Mouse (Mus musculus): ENCODE results near the gene Cngb1. TPM values are rescaled to one million over a fixed set of nuclear protein-coding genes. Genes with fewer than 3 reads are reported as not detected.

Cngb1 gene
- total RNA-seq (2021) = under 1 TPM; 0.27 to 0.51 TPM
- long read RNA-seq, experiment 1 = 0 reads
- long read RNA-seq, experiment 2, partial matches to known transcripts = 1 of 1 reads
- long read RNA-seq, experiment 2, other reads (novel, unspliced or antisense) = 0 of 1 reads

DNA sequence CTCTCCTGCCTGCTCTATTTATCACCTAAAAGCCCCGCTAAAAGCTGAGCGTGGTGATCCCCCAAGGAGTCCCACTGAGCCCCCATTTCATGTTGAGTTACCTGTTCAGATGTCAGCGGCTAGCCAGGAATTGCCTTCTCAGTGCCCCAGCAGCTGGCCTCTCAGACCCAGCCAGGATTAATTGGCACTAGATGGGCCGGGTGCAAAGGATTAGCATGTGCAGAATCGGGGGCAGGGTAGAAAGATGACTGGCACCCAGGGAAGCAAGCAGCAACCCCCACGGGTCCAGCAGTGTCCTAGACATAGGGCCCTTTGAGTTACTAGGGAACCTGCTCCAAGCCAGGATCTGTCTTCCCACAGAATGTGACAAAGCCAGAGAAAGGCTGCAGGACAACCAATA, at the start of gene Cngb1:
Gene Cngb1 (minus strand): TSS at position 155 of the 400 bp plus-strand sequence.
- DNase-seq = no peak
- intact Hi-C loops (cut with DNase I) = loop anchor here (10.0 kb wide), 1 partner anchor 212 kb away; no protein-coding TSS in a partner anchor

DNA sequence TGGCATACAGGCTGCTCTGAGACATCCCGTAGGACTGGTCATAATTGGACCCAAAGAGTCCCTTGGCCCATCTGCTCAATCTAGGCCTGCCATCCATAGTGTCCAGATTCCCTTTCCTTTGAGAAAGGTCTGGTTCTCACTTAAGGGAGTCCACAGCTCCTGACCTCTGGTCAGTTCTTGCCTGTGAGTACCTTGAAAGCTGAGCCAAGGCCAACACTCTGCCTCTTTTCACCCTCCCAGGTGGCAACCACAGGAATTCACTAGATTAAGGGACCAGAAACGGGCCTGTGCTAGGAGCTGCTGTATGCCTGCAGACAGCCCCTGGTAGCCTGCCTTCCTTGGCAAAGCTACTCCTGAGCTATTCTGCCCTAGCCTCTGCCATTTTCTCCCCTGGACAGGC, 48.2 kb upstream of the Cngb1 start:
- no peak for DNase-seq
- intact Hi-C loops (cut with DNase I) = no loop called here

DNA sequence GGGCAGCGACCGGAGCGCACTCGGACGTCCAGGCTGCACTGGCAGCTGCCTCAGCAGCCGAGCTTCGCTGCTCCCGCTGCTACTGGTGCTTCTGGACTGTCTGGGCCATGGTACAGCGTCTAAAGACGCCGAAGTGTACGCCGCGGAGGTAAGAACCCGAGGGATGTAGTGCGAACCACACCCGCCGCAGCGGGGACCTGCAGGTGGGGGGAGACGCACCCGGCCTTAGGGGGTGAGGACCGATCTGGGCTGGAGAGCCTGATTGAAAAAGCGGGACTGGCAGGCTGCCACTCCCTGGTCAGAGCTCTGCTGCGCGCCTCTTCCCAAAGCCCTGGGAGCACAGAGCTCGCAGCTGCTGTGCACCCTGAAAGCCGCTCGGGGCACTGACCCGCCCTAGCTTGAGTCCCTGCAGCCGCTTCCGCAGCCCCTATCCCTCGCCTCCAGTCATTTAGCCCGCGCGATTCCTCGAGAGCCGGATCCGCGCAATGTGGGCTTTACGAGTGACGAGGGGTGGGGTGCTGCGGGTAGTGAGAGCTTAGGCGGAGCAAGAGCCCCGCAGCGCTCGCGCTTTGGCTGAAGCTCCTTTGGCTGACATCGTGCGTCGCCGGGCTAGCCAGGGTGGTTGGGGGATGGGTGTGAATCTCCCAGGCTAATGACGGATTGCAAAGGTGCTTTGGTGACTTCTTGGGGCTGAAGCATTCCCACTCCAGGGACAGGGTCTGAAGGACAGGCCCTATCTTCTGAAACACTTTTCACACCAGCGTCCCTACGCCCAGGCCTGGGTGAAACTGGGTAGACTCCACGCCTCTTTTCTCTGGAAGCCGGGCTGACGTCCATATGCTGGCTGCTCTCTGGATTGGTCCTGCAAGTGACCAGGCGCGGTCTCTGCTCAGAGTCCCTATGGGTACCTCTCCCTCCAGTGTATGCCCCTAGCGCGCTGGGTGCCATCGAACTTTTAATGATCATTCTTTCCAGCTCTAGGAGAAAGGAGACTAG, 46.8 kb upstream of the Cngb1 start:
- intact Hi-C loops (cut with DNase I) = loop anchor here (2.0 kb wide), 1 partner anchor 82 kb away; the partner anchor contains the start of gene Cfap20
- DNase-seq = peak in 1 of 2 experiments; percentile 48

DNA sequence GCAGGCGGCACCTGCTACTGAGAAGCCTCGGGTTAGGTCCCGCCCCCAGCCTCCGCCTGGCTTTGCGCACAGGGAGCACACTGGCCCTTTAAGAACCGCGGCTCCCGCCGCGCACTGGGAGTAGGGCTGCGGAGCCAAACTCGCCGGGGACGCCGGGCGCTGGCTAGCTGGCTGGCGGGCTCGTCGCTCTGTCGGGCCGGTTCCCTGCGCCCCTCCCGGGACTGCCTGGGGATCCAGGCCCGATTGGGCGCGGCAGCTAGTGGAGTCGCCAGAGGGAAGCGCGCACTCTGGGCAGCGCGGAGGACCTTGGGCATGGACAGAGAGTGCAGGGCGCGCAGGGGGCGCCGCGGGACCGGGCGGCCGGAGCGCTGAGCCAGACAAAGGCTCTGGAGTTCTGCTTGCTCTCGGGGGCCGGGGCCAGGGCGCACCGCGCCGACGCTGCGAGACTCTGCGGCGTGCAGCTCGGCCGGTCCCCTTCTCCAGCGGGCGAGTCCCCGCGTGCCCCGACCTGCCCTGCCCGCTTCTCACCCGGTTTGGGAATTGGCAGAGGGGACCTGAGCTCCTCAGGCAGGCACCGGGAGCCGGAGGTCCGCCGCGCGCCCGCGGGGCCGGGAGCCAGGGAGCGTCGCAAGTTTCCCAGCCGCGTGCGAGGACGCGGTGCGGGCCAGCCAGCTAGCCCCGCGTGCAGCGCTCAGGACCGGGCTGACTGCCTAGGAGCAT, 45.9 kb upstream of the Cngb1 start, which contains the start of gene Mmp15:
Gene Mmp15 (plus strand): TSS at position 118 of the 720 bp plus-strand sequence.
- intact Hi-C loops (cut with DNase I) = loop anchor here (2.0 kb wide), 1 partner anchor 82 kb away; the partner anchor contains the start of gene Cfap20
- DNase-seq = peak; percentile 70 to 71

DNA sequence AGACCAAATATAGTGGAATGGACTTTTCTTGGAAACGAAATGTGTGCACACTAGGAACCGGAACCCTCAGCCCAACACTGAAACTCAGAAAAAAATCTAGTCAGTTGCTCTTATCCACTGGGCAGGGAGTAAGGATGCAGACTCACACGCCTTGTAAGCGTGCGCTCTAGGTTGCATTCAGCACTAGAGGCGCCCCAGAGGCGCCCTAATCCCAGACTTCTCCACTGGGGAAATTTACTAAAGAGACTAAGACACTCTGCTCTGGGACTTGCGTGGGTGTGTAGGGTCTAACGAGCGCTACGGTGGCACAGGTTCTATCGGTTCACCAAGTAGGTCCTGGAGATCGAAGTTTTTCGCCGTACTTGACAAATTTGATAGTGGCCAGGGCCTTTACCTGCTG, 45.1 kb upstream of the Cngb1 start:
- DNase-seq = no peak
- intact Hi-C loops (cut with DNase I) = no loop called here

DNA sequence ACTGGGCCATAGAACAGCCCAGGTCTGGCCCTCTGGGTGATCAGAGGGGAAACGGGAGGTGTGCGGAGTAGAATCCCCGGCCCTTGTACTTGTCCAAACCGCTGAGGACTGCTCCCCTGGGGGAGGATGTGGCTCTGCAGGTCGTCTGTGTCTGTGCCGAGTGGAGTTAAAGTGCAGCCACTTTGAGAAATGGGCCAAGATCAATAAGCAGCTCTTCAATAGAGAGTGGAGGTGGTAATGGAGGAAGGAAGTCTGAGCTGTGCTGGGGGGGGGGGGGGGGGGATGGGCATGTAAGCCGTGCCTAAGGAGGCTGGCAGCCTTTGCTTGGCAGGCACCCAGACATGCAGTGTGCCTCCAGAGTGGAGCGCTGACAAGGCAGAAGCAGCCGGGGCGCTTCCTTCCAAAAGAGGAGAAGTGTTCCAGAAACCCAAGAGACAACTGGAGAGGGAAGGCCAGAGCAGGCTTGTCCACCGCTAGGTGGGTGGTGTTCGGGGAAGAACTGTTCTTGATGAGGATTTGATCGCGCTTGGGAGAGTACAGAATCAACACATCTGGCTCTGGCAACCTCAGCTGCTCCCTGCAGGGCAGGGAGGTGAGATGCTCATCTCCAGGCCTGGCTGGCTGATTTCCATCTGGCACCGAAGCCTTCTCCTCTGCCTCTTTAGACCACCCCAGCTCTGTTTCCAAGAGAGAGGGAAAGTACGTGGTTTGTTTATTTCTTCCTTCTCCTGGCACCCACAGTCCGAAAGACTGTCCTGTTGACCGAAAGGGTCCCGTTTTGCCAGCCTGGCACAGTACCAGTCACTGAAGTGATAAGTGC, 42.6 kb upstream of the Cngb1 start:
- intact Hi-C loops (cut with DNase I) = loop anchor here (5.0 to 10.0 kb wide), 3 partner anchors 103 to 348 kb away; no protein-coding TSS in a partner anchor
- peak in 1 of 2 experiments; percentile 48 for DNase-seq

DNA sequence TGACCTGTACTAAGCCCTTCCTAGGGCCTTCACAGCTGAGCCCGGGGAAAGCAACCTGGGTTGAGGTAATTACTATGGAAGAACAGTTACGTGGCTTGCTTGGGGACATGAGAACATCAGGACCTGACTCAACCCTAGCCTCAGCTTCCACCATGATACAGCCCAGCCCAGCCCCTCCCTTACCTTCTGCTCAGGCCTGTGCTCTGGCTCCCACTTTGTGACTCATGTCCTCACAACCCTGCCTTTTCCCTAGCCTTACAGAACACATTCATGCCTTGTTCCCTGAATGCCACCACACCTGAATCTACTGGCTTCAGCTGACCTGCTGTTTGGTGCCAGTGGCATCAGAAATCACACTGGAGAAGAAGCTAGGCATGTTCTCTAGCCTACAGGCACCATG, 42.0 kb upstream of the Cngb1 start:
- intact Hi-C loops (cut with DNase I) = loop anchor here (5.0 to 10.0 kb wide), 3 partner anchors 104 to 349 kb away; no protein-coding TSS in a partner anchor

DNA sequence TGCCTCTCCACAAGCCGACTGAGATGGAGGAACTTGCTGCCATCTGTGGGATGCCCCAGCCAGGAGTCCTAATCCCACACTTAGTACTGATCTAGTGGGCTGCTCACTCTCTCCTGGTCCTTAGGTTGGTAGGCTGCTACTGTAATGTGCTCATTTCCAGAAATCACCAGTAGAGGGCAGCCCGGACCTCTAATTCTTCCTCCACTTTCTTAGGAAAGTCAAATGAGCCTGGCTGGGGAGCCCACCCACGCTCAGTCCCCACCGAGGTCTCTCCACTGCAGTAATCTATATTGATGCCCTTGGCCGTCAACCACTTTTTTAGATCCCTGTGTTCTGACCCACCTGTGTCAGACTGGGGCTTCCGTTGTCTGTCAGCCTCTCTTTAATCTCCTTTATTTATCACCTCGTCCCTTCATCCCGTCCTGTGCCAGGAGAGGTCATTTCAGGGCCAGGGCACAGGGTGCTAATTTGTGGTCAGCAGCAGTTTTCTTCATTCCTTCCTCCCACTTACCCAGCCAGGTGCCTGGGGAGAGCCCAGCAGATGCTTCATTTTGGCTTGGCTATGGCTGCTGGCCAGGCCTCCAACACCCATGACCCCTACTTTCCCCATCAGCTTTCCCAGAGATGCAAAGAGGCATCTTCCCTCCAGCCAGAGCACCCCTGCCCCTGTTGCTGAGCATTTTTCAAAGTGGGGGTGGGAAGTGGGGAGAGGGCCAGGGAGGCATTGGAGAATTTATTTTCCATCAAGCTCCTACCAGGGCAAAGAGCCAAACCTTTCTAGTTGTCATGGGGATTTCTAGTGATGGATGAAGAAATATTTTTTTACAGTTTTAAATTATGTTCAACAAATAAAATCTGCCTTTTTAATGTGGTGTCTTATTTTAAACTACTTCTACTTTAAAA, 40.5 kb upstream of the Cngb1 start:
- DNase-seq = peak in 1 of 2 experiments; percentile 50
- intact Hi-C loops (cut with DNase I) = loop anchor here (2.0 to 10.0 kb wide), 4 partner anchors 82 to 350 kb away; no protein-coding TSS in a partner anchor

More for the DNA sequence above, 42.0 kb upstream of the Cngb1 start:
- no peak for DNase-seq

DNA sequence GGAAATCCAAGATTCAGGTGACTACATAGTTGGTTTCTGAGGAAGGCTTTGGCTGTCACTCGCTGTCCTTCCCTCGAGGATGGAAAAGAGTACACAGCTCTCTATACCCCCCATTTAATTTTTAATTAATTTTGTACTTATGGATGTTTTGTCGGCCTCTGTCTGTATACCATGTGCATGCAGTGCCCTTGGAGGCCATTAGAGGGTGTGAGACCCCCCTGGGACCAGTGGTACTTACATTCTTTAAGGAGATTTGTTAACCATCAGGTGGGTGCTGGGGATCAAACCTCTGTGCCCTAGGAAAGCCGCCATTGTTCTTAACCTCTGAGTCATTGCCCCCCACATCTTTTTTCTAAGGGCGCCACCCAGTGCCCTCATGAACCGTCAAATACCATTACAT, 38.3 kb upstream of the Cngb1 start:
- intact Hi-C loops (cut with DNase I) = loop anchor here (5.0 to 10.0 kb wide), 3 partner anchors 108 to 353 kb away; no protein-coding TSS in a partner anchor
- DNase-seq = no peak

DNA sequence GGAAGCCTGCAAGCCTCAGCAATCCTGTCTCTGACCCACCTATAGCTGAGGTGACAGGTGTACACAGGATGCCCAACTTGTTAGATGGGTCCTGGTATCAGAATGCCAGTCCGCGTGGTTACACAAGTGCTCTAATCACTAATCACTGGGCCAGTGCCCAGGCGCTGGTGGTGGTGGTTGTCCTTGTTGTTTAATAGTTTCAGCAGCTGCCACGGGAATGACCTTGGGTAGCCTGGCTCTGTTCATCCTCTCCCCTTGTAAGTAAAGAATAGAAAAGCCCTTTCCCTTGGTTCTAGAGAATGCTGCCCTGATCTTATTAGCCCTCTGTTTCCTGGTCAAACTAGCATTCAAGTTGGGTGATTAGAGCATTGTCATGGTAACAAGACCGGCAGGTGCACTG, 35.3 kb upstream of the Cngb1 start:
- intact Hi-C loops (cut with DNase I) = loop anchor here (10.0 kb wide), 1 partner anchor 253 kb away; no protein-coding TSS in a partner anchor
- no peak for DNase-seq

DNA sequence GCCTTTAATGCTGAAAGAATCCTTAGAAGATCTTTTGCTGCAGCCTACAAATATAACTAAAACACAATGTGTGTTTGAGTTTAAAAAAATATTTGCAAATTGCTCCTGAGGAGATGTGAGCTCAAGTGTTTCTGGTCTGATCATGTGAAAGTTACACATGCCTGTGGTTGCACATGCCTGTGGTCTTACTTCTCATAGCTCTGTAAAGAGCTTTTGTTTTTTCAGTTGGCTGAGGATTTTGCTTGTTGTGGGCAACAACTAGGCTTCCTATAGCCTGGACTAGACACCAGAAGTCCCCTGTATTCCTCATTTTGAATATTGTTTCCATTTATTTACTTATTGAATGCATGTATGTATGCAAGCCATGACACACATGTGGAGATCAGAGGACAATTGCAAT, 30.0 kb upstream of the Cngb1 start:
- no peak for DNase-seq
- intact Hi-C loops (cut with DNase I) = no loop called here

DNA sequence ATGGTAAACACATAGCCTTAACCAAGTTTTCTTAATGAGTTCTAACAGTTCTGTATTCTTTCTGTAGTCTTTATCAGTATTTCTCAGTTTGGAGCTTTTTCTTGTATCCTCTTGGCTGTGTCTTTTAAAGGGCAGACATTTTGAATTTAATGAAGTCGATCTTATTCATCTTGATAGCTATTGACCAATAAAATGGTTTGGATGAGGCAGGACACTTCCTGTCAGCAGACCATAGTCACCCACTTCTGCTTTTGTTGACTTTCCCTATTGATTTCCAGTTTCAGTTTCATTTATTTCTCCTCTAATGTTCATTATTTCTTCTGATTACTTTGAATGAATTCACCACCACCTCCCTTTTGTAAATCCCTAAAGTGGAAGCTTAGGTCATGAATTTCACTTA, 29.3 kb upstream of the Cngb1 start:
- intact Hi-C loops (cut with DNase I) = no loop called here
- no peak for DNase-seq

DNA sequence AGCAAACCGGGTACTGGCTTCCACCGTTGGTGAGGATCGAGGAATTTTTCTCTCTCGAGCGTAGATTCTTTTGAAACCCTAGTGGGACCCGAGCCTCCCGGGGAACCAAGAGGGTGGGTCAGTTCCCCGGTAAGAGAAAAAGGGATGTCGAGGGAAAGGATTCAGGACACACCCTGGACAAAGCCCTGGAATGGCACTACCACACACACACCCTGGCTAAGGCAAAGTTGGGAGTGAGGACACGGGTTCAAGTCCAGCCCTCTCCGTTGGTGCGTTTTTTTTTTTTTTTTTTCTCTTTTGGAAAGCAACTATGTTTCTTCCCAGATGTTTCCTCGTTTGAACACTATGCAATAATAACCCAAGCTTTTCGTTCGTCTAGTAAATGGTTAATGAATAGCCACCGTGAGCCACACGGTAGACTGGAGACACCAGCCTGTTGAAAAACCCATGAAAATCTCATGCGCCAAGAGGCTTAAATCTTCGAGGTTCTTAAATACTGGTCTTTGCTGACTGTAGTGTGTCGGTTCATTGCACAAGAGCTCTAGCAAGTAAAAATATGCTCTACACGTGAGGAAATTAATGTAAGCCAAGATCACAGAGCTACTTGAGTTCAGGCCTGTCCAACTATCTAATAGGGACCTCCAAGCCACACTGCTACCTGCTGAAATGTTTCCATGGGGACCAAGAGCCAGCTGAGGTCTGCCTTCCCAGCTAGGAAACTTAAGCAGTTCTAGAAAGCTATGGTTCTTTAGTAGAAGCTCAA, 26.2 kb upstream of the Cngb1 start:
- intact Hi-C loops (cut with DNase I) = no loop called here
- no peak for DNase-seq

DNA sequence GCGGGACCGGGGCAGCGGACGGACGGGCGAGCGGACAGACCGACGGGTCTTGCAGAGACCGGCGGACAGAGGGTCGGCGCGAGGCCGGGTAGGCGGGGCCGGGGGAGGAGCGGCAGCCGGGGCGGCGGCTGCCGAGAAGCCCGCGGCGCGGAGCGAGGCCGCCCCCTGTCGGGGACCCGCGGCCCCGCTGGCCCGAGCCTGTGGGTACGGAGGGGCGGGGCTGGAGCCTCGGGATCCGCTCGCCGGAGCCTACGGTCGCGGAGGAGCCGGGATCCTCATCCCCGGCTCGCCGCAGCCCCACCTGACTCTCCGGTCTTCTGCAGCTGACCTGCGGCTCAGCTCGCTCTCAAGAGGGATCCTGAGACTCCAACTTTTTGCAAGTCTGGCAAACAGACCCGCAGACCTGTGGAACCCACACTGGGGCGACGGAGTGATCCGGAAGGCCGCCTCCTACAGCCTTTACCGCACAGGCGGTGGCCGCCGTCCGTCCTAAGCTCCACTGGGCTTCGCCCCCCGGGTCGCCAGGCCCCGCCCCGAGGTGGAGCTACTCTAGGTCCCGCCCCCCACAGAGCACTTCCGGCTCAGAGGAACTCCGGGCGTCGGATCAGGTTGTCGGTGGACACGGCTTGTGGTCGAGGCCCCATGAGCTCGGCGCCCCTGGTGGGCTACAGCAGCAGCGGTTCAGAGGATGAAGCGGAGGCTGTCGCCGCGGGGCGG, 25.5 kb upstream of the Cngb1 start, which contains the start of the genes Zfp319 and Usb1:
Gene Zfp319 (minus strand): TSS at position 231 of the 717 bp plus-strand sequence.
Gene Usb1 (plus strand): TSS at position 565 of the 717 bp plus-strand sequence.
- DNase-seq = peak; percentile 91 to 94
- intact Hi-C loops (cut with DNase I) = loop anchor here (1.0 kb wide), 1 partner anchor 77 kb away; no protein-coding TSS in a partner anchor

DNA sequence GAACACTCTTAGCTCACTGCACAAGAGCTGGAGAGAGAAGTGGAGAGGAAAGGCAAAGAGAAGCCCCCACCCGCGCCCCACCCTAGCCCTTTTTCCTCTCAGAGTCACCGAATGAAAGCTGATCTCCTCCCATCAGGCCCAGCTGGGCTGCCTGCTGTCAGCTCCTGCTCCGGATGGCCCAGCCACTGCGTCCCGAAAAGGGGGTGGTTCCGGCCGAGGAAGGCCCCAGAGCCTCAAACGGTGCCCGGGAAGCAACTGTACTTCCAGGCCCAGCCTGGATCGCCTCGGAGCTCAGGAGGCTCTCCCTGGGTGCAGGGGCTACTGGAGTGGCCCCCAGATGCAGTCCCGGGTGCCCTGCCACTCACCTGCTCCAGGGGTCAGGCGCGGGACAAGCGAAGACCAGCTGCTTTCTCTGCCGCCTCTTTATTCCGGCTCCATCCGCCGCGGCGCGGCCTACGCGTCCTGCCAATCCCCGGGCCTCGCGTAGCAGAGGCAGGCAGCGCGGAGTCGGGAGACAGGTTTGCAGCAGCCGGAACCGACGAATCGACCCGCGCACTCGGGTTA, 24.9 kb upstream of the Cngb1 start:
- peak in 1 of 2 experiments; percentile 48 for DNase-seq
- intact Hi-C loops (cut with DNase I) = loop anchor here (1.0 kb wide), 1 partner anchor 76 kb away; no protein-coding TSS in a partner anchor

DNA sequence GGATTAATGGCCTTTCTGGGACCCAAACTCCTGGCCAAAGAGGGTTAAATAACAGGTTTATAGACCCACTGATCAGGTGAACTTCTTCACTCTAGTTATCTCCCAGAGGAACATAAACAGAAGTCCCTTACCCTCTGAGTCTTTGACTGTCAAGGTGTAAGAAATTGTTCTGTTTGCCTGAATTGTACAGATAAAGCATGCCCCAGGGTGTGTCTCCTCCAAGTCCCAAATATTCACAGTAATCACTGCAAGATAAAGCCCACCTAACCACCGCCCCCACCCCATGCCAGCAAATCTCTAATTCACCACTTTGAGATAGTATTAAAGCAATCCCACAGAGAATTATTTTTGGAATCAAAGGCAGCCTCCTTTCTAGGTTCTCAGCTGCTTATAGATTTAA, 24.0 kb upstream of the Cngb1 start:
- intact Hi-C loops (cut with DNase I) = no loop called here
- no peak for DNase-seq

Data from gastrocnemius, postnatal 36 days (tissue).